Mouse (Mus musculus) C2C12 (cell line): ENCODE measurements around the gene Bcl9l.

Experiments used
- CTCF ChIP-seq: IDR thresholded peaks from one replicate; pipeline ENCODE4 v1.5.1; 2011; ENCODE audit not compliant: control insufficient read depth, insufficient read depth, insufficient read length
- FOSL1 ChIP-seq: IDR thresholded peaks from one replicate; pipeline ENCODE4 v1.8.0; 2011; ENCODE audit warnings: mild to moderate bottlenecking, low read length; ENCODE audit not compliant: poor library complexity, insufficient read depth, severe bottlenecking
- MAX ChIP-seq: IDR thresholded peaks from one replicate; pipeline ENCODE4 v1.6.1; 2011; ENCODE audit warnings: mild to moderate bottlenecking, control low read depth
- USF1 ChIP-seq: IDR thresholded peaks from one replicate; pipeline ENCODE4 v1.6.1; 2011; ENCODE audit warnings: low read depth, mild to moderate bottlenecking, control low read depth, moderate library complexity

DNA sequence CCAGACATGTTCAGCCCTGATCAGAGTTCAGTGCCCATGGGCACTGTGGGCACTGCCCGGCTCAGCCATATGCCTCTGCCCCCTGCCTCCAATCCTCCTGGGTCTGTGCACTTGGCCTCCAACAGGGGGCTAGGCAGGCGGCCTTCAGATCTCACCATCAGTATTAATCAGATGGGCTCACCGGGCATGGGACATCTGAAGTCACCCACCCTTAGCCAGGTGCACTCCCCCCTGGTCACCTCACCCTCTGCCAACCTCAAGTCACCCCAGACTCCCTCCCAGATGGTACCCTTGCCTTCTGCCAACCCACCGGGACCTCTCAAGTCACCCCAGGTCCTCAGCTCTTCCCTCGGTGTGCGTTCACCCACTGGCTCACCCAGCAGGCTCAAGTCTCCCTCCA is 24.7 kb downstream of the Bcl9l start:
- TF ChIP-seq CTCF (no peak), USF1 (no peak), MAX (no peak), FOSL1 (no peak)
